Mouse (Mus musculus): Measurements from ENCODE around the gene Mrps2.
A peak's percentile ranks its signal among the peaks of the same experiment; 100 is the strongest.
"Not testable (repeated sequence)": the region's sequence is repeated elsewhere in the genome, so short reads cannot be mapped to it uniquely, and the experiment has no call there.

The Mrps2 gene

DNA sequence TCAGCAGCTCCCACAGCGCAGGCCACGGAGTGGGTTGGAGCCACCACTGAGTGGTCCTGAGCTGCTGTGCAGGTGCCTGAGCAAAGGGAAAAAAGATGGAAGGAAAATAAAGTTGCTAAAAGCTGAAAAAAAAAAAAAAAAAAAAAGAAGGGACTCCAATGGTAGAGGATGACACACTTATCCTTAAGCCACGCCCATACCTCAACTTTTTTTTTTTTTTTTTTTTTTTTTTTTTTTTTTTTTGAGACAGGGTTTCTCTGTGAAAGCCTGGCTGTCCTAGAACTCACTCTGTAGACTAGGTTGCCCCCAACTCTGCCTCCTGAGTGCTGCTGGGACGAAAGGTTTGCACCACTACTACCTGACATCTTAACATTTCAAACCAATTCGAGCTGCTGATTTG, 10.1 kb downstream of the Mrps2 start:
- DNase-seq, result not testable (repeated sequence)

DNA sequence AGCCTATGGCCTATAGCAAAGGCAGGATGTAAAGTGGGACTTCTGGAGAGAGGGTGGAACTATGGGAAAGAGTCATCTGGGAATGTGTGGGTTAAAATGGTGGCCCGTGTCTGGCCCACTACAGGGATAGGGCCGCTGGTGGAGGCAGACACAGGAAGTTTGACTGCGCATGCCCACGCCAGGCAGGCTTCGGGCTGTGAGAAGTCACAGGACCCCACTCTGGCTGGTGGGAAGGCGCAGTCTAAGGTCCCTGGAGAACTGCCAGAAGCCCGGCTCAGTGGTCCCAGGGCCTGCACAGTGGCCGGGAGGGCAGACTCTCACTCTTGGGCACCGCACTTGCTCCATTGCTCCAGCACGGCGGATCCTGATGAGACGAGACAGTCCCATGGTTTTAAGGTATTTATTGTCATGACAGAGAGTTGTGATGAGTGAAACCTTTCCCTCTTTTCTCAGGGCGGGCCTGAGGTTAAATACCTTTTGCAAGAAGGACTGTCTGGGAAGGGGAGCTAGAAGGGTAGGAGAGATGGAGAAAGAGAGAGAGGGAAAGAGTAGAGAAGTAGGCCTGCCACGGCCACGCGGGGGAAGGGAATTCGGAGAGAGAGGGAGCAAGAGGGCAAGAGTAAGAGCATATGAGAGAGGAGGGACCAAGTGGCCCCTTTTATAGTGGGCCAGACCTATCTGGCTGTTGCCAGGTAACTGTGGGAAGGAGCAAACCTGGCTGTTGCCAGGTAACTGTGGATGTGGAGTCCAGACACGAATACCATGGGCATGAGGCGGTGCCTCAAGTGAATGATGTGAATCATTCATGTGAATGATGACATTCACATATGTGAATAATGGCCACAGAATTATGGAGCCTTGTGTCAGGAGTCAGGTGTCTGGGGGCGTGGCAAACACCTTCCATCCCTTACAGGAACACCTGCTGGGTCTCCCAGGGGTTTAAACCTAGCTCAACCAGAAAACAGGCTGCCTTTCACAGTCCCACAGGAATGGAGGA, 11.6 kb downstream of the Mrps2 start:
- DNase-seq, result no peak

DNA sequence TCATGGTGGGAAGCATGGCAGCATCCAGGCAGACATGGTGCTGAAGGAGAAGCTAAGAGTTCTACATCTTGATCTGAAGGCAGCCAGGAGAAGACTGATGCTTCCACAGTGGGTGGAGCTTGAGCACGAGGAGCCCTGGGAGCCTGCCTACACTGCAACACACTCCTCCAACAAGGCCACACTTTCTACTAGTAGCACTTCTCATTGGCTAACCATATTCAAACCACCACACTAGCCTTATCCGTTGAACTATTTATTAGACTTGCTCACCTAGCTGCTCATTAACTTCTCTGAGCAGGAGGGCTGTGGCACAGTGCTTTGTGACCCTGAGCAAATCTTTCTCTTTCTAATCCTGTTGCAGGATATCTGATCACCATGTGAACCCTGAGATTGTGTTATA, 16.0 kb downstream of the Mrps2 start:
- no peak for DNase-seq

DNA sequence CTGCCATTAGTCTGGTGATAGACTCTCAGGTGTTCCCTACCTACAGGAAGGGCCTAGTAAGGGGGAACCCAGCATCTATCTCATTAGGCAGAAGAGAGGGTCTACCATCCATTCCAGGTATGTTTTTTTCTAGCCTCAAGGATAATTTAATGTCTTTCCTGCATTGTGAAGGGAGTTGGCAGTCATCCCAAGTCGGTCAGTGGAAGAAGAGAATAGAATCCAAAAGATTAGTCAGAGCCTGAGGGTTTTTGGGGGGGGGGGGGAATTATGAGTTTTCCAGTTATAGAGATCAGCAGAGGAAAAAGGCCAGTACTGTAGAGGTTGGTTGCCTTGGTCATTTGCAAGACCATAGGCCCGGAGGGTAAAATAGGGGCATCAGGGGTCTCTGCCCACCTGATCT, 26.7 kb downstream of the Mrps2 start:
- no peak for DNase-seq

DNA sequence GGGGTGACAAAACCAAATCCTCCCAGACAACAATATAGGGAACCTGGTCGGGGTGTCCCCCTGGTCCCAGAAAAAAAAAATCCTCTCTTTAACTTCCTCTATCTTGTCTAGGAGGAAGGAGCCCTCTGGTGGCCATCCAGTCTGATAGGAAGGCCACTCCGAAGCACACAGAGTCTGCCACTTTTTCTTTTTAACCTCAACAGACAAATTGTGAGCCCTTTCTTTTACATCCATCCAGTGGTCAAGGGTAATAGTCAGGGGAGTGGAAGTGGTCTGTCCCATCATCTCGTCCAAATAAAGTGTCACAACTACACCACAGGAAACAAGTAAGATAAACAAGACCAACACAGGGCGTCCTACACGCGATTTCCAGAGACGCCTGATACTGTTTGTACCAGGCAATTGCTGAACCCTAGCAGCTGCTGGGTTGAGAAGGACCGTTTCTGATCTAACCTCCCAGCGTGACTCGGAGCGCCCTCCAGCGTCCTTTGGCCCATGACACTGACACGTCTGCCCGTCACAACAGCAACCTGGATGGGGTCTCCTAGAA, 27.4 kb downstream of the Mrps2 start:
- DNase-seq, result peak; percentile 35

DNA sequence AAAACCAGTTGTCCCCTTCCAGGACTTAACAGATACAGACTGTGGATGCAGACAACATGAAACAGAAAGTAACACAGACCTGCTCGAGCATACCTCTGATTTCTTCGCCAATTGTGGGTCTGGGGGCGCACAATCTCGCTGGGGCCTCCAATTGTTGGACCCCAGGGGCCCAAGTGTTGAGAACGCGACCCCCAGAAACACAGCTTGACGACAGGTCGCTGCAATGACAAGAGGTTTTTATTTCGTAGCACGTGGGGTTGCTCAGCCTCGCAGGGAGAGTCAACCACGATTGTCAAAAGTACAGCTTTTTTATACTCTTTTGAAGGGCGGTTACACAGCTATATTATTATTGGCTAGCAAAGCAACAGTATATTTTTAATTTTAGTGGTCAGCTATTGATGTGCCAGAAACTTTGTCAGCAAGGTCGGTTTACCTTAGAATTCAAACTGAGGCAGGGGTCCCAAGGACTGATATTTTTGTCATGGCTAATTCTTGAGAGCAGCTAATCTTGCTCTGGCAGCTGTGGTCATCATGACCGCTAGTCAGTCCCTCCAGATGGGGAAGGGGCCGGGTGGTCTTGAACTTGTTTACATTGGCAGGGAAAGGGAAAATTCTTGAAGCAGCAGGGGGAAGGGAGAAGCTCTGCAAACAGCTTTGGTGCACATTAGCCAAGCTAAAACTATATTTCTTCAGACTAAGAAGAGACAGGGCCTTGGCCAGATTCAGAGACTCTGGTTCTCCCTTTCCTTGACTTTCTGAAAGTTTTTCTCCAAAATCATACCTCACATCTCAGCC, 28.1 kb downstream of the Mrps2 start:
- DNase-seq, result no peak

DNA sequence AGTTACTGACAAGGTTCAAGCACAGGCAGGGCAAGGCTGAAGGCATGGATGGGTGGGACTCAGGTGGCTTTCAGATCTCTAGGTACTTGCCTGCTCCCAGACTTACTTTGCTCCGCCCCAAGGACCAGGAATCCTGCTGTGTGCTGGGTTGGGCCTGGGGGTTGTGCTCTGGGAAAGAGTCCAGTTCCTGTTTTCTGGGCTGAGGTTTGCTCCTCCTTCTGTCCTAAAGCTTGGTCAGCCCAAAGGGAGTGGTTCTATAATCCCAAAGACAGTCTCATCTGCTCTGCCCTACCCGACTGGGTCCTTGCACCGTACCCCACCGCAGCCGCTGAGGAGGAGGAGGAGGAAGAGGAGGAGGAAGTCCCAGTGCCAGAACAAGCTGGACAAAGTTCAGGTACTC, 28.8 kb downstream of the Mrps2 start, which contains the start of gene Gbgt1:
Gene Gbgt1 (plus strand): TSS at position 221 of the 400 bp plus-strand sequence.
- DNase-seq, result no peak

DNA sequence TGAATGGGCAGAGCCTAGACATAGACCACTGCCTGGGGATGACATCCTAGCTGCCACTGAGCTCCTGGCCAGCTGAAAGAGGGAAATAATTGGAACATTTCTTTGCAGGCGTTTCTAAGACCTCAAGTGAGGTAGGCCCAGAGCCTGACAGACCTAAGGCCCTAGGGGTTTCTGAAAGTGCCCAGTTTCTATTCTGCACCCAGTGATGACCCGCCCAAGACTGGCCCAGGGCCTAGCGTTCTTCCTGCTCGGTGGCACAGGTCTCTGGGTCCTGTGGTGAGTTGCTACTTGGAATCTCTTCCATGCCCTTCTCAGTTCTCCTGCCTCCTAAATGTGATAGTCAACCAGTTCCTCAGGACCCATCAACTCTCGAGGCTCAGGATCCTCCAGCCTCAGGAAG, 29.7 kb downstream of the Mrps2 start:
- DNase-seq, result no peak

DNA sequence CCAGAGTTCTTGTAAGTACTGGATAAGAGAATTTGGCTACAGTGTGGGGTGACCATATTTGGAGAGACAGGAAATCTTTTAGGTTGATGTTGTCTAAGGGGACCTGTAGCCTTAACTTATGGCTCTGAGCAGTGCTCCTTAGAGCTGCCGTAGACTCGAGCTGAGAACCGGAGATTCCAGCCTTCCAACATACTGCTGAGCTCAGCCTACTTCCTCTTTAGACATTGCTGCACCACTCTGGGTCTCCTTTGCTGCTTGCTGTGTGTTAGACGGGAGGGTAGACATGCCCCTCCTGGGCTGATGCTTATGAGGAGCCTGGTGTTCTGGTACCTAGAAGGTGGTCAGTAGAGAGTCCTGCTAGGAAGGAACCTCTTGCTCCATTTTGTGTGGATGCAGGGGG, 30.6 kb downstream of the Mrps2 start:
- no peak for DNase-seq

DNA sequence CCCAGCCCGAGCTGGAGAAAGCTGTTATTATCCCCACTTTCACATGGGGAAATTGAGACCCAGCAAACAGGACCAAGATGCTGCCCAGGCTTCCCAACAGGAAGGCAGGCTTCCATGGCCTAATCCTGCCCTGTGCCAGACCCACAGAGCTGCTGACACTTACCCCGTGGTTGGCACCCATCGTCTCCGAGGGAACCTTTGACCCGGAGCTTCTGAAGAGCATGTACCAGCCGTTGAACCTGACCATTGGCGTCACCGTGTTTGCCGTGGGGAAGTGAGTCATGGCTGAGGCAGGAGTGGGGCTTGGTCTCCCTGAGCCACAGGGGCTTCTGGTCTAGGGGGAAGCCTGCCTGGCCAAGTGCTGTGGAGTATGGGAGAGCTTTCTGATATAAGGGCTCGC, 35.1 kb downstream of the Mrps2 start:
- DNase-seq, result no peak

DNA sequence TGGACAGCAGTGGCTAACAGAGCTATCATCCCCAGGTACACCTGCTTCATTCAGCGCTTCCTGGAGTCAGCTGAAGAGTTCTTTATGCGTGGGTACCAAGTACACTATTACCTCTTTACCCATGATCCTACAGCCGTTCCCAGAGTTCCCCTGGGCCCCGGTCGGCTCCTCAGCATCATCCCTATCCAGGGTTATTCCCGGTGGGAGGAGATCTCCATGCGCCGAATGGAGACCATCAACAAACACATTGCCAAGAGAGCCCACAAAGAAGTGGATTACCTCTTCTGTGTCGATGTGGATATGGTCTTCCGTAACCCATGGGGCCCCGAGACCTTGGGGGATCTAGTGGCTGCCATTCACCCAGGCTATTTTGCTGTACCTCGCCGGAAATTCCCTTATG, 36.8 kb downstream of the Mrps2 start:
- DNase-seq, result no peak

DNA sequence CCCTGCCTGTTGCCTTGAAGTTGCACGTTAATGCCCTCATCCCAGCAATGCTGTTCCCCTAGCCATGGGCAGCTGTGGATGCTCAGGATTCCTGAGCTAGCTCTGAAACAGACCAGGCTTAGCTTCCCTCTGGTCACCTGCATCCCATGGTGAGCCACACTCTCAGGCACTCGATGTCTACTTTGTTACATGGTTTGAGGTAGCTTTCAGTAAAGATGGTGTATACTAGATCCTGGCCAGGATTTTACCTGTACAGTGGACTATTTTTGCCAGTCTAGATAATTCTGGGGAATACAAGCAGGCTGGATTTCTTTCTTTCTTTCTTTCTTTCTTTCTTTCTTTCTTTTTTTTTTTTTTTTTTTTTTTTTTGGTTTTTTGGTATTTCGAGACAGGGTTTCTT, 37.9 kb downstream of the Mrps2 start, which contains the start of gene Gm10134:
Gene Gm10134 (plus strand): TSS at position 301 of the 400 bp plus-strand sequence.
- no peak for DNase-seq

DNA sequence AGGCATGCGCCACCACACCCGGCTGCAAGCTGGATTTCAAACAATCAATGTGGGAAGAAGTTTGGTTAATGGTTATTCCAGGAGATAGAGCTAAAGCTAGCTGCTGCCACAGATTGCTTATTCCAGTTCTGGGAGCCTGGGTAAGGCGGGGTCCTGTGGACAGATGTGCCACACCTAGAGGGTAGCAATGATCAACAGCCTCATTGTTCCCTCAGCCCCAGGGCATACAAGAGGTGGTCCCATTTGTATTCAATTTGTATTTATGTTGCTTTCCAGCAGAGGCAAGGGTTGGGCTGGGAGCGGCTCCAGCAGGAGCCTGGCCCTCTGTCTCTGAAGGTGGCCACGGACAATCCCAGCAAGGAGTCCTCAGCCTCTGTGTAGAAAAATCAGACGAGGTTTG, 38.4 kb downstream of the Mrps2 start:
- DNase-seq, result no peak

DNA sequence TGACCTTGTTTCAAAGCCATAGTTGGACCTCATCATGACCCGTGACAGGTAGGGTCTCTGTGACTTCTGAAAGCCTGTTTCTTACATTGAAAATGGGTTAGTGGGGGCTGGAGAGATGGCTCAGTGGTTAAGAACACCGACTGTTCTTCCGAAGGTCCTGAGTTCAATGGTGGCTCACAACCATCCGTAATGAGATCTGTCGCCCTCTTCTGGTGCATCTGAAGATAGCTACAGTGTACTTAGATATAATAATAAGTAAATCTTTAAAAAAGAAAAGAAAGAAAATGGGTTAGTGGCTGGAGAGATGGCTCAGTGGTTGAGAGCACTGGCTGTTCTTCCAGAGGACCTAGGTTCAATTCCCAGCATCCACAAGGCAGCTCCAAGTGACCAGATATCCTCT, 43.7 kb downstream of the Mrps2 start:
- not testable (repeated sequence) for DNase-seq

DNA sequence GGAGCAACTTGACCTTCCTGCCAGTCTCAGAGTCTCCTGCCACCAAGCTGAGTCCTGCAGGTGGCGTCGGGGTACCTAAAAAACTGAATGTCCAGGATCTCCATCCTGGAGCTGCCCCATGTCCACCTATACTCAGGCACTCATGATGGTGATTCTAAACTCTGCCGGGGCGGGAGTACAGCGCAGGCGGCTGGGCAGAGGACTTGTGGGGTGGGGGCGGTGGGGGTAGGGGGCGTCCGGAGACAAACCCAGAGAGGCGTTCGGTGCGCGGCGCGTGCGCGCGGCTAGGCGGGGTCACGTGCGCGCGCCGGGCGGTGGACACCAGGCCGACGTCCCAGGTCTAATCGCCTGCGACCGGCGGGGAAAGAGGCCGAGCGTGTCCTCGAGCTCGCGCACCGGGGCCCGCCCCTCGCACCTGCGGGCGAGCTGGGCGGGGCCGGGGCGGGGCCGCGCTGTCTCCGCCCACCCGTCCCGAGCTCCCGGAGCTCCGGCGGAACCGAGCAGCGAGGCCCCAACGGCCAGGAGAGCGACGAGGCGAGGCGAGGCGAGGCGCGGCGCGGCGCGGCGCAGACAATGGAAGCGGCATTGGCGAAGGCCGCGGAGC, 45.0 kb downstream of the Mrps2 start, which contains the start of gene Ralgds:
Gene Ralgds (plus strand): TSS at position 328 of the 604 bp plus-strand sequence.
- DNase-seq, result peak; percentile 79

DNA sequence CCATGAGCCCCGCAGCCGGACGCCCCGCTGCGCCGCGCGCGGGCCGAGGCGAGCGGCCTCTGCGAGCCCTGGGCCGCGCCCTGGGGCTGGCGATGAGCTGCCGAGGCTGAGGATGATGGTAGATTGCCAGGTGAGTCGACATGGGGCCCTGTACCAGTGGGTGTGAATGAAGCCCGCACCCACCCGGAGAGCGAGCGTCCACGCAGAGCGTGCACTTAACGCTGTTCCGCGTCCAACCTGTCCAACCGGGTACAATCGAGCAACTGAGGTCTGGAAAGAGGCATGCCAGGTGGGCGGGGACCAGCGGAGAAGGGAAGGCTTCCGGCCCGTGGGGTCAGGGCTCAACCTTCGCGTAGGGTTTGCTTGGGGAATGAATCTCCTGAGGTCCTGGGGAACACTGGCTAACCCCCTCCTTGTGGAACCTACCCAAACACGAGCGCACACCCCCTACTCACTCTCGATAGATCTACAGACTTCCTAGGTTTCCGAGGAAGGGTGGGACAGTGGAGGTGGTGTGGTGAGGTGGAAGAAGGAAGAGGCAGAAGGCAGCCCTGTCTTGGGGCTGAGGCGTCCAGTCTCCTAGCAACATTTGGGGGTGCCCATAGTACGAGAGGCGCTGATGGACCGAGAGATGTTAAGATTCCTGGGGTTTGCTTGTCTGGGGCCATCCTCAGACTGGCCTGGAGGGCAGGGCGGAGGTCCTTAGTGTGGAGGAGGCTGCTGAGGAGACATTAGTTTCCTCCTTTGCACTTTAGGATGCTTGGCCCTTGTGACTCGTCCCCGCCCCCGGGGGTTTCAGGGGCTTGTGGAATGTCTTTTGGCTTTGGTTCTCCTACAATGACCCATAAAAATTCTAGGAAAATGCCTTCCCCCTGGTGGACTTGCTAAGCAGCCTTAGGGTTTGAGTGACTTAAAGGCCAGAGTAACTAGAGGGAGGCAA, 45.8 kb downstream of the Mrps2 start:
- DNase-seq, result no peak

DNA sequence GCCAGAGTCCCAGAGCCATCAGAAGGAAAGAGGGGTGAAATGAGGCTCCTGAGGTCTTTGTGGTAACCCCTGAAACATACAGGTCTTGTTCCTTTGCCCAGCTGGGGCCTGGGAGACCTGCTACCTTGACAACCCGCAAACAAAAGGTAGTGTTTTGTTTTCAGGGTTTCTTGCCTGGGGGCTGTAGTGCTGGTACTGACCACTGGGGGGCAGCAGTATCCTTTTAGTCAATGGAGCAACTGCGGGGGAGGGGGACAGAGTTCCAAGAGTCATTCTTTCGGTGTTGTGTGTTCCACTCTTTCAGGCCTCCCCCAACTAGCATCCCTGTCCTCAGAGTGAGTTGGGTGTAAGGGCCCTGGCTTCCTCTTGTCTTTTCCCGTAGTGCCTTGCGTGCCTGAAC, 46.6 kb downstream of the Mrps2 start:
- DNase-seq, result peak; percentile 87

DNA sequence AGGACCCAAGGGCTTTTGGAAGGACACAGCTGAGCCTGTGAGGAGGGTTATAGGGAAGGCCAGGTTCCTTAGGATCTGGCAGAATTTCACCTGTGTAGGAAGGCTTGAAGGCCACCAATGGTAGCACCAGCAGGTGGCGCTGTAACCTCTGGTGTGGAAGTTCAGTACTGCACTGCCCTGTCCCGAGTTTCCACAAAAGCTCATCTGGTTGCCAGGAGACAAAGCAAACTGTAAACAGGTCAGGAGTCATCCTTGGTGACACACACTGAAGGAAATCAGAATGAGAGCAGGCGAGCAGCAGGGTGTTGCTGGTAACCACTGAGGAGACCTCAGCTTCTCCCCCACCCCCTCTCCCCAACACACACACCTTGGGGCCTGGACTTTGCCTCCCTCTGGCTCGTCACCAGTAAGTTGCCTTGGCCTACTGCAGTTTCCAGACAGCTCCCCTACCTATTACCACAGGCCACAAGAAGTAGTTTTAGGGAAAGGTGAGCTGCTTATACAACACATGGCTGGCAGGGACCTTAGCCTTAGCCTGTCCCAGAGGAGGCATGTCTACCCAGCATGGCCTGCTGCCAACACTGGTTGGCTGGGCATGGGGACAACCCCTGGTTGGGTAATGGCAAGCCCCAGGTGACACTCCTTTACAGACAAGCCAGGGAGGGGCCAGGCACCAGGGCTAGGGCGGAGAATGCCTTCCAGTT, 49.5 kb downstream of the Mrps2 start:
- DNase-seq, result peak; percentile 90

DNA sequence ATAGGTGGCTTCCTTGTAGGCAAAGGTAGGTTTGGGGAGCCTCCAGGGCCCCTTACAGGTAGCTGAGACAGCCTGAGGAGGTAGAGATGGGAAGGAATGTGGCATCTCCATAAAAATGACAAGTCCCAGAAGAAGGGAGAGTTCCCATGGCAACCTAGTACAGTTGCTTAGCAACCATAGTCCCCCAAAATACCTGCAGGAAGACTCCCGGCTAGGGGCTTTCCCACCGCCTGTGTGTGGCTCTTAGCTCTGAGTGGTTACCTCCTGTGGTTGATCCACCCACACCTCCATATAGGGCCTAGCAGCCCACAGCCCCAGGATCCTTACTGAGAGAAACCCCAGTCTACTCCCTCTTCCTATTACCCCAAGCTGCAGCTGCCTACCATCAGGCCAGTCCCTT, 50.4 kb downstream of the Mrps2 start:
- no peak for DNase-seq

DNA sequence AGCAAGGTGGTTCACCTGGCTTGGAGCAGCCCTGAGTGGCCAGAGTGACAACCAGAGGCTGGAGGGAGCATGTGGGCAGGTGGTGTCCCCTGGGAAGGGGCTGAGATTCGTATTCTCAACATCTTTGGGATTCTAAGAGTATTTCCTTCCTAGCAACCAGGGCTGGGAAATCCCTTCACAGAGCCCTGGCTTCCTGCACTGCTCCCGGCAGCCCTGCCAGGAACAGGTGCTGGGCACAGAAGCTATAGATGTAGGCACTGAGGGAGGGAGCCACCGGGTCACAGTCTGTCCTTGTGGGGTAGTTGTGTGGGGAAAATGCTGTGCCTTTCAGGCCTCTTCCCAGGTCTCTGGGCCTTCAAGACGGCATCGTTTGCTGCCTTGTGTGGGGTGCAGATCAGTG, 52.7 kb downstream of the Mrps2 start:
- DNase-seq, result no peak

Measured in kidney, adult 18-20 months (tissue).